Mouse (Mus musculus): Measurements from ENCODE around the gene Csad. TPM values are rescaled to one million over a fixed set of nuclear protein-coding genes. Genes with fewer than 3 reads are reported as not detected.
A peak's percentile ranks its signal among the peaks of the same experiment; 100 is the strongest.

Csad gene
- total RNA-seq, 2 experiments from 2014 or later: 14.1 to 15.6 TPM

DNA sequence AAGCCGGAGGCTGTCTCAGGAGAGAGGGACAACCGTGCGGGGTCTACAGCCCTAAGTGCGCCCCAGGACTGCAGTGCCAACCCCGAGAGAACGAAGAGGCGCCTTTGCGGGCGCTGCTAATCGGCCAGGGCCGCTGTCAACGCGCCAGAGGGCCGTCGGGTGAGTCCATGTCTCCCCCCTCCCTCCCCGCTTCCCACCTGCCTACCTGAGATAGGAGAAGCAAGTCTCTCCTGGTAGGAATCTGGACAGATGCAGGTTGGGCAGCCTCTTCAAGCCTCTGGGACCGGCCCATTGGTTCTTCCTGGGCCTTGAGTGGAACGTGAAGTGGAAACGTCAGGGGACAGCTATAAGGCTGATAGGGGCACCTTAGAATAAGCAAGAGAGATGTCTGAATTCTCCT, 59.8 kb downstream of the Csad start:
- DNase-seq: no peak
- intact Hi-C loops (cut with DNase I; ENCODE audit: low total_unique reads): no loop called here

DNA sequence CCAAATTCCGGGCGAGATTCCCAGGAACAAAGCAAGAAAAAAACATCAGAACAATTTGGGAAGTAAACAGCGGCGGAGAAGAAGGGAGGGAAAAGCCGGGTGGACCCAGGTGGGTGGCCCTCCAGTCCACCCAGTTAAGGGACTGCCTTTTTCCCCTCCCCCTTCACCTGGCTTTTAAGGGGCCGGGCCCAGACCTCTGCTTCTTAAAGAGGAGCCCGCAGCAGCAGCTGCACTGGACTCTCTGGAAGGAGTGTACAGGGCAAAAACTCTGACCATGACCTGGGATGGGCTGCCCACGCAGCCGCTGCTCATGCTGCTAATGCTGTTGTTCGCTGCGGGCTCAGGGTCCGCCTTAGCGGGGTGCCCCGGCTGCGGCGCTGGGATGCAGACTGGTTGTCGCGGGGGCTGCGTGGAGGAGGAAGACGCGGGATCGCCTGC, 60.2 kb downstream of the Csad start, which contains the start of gene Igfbp6:
TSS of gene Igfbp6 (plus strand) at position 89 of the 438 bp plus-strand sequence.
- DNase-seq: peak; percentile 50
- intact Hi-C loops (cut with DNase I; ENCODE audit: low total_unique reads): no loop called here

DNA sequence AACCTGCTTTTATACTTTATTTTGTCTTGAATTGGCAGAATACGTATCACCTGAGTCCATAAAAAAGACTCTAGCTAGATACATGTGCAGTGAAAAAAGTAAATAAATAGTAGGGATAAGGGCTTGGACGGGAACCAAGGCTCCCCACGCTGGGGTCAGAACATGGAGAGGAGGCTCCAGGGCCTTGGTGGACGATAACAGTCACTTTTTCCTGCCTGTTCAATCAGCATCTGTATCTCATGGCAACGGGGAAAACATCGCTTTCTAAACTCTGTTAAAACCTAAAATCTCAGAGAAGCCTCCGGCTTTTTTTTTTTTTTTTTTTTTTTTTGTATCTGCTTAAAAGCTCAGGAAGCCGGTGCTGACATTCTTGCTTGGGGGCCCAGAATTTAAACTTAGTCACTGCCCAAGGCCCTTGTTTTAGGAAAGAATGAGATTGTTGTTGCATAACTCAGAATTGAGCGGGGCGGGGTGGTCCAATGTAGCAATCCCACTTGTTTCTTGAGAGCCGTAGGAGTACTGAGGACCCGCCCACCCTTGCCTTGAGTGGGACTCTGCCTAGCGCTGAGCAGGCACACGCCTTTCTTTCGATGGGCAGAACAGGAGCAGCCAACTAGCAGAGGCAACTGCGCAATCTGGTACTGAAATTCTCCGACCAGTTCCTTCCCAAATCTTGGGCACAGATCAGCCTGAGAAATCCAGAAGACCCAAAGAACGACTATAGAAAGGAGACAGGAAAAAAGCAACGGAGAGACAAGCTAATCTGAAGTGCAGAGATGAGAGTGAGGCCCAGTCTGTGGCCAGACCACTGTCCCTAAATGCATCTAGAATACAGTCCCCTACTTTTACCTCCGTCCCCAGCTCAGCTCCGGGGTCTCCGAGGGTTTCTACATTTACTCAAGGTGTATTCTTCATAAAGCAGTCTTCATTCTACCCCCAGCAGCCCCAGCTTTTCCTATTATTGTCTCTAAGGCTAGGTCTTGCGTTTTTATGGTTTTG, 61.3 kb downstream of the Csad start:
- intact Hi-C loops (cut with DNase I; ENCODE audit: low total_unique reads): no loop called here
- peak; percentile 73 for DNase-seq

DNA sequence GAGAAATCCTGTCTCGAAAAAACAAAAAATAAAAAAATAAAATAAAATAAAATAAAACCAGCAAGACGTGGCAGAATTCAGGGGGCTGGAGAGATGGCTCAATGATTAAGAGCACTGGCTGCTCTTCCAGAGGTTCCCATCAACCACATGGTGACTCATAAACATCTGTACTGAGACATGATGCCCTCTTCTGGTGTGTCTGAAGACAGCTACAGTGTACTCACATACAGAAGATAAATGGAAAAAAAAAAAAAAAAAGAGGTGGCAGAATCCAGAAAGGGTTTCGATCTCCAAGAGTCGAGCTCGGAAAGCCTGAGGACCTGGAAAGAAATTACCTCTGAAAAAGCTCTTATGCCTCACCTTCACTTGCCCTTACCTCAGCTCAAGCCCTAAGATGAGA, 63.4 kb downstream of the Csad start:
- DNase-seq: no peak
- intact Hi-C loops (cut with DNase I; ENCODE audit: low total_unique reads): no loop called here

DNA sequence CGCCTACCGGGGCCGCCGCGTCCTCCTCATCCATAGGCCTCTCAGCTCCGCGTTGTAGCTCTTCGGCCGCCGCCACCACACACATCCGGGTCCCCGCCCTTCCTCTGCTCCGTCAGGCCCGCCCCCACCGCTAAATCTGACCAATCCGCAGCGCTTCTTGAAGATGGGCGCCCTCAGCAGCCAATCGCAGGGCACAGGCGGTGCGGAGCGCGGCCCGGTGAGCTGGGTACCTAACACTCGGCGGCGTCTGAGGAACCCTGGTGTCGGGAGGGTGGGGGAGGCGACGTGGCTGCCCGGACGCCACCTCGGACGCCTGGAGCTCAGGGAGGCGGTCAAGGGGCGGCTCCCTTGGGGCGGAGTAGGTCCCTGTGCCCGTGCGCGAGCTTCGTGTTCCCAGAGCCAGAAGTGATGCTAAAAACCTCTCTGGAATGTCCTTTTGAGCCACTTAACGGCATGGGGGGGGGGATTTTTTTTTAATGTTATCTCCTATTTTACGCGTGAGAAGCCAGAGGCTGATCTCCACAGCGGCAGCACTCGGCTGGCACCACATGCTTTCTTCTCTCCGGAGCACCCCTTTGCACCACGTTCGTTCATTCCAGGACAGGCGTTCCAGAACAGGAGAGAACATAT, 68.3 kb downstream of the Csad start, which contains the start of gene Spryd3:
TSS of gene Spryd3 (minus strand) at position 106 of the 630 bp plus-strand sequence.
- DNase-seq: peak; percentile 95
- intact Hi-C loops (cut with DNase I; ENCODE audit: low total_unique reads): no loop called here

DNA sequence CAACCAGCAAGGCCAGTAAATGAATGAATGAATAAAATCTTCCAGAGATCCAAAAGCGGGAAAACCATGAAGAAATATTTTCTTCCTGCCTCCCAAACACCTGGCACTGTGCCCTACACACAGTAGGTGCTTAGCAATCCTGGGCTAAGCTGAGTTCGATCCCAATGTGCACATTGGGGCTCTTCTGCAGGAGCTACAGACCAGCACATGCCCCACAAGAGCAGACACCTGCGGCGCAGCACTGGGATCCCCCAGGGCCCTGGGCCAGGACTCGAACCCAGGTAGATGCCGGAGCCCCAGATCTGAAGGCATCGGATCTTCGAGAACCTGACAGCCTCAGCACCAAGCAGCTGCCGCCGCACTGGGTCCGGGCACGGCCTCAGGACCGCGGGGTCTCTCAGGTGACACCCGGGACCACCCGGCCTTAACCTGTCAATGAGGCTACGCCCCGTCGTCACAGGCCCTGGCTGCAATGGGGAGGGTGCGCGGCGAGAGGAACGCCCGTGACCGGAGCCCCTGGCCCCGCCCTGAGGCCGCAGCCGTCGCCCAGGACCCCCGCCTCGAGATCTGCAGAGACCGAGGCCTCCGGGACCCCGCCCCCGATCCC, 68.9 kb downstream of the Csad start:
- intact Hi-C loops (cut with DNase I; ENCODE audit: low total_unique reads): no loop called here
- DNase-seq: no peak

DNA sequence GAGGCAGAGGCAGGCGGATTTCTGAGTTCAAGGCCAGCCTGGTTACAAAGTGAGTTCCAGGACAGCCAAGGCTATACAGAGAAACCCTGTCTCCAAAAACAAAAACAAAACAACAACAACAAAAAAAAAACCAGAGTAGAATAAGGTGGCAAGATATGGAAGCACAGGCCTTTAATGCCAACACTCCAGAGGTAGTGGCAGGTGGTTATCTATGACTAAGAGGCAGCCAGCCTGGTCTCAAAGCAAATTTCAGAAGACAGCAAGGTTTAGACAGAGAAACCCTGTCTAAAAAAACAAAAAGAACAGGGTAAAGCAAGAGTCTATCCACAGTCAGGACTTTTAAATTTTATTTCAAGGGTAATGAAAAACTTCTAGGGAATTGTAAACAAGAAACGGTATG, 69.8 kb downstream of the Csad start:
- DNase-seq: no peak
- intact Hi-C loops (cut with DNase I; ENCODE audit: low total_unique reads): no loop called here

DNA sequence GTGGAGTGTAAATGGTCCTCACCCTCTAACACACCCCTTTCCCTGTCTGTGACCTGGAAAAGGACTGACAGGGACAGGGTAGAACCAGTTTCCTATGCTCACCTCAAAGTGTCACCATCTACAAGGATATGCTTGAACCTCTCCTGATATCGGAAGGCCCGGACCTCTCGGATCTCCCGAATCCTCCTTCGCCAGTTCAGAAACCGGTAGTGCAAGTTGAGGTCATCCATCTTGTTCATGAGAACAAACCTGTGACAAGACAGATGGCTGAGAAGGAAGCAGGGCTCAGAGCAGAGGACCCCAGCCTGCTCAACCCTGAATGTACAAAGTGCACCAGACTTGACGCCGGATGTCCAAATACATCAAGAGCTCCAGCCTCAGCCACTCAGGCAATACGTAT, 71.2 kb downstream of the Csad start:
- DNase-seq: no peak
- intact Hi-C loops (cut with DNase I; ENCODE audit: low total_unique reads): no loop called here

Other genes starting within 250 kb of the Csad start
- gene Krt8, start 200.2 kb downstream of the Csad start, total RNA-seq (2021): under 1 TPM; 0.49 to 0.92 TPM
- gene Krt18, start 176.5 kb downstream of the Csad start, total RNA-seq (2021): 1 to 10 TPM in 1 of 2 experiments, under 1 TPM in 1; 0.42 to 1.6 TPM
- 100 to 1,000 TPM; 130 to 139 TPM for gene Eif4b, start 131.0 kb downstream of the Csad start, total RNA-seq (2021)
- gene Tns2, start 104.3 kb downstream of the Csad start, total RNA-seq (2021): 10 to 100 TPM; 29.8 to 45.6 TPM
- gene Spryd3, start 68.5 kb downstream of the Csad start, total RNA-seq (2021): 10 to 100 TPM; 10.0 to 12.0 TPM
- gene Igfbp6, start 60.4 kb downstream of the Csad start, total RNA-seq (2021): 10 to 100 TPM; 65.6 to 80.6 TPM
- under 1 TPM in 1 of 2 experiments, not detected in 1; 0.13 TPM for gene Soat2, start 54.2 kb downstream of the Csad start, total RNA-seq (2021)
- gene Zfp740, start 1.5 kb downstream of the Csad start, total RNA-seq (2021): 10 to 100 TPM; 27.6 to 30.5 TPM
- gene Itgb7, start 27.2 kb upstream of the Csad start, total RNA-seq (2021): 1 to 10 TPM; 1.0 to 1.1 TPM
- gene Rarg, start 52.8 kb upstream of the Csad start, total RNA-seq (2021): 10 to 100 TPM; 12.9 to 13.2 TPM
- not detected for gene Gm9918, start 65.8 kb upstream of the Csad start, total RNA-seq (2021)
- gene Mfsd5, start 74.7 kb upstream of the Csad start, total RNA-seq (2021): 10 to 100 TPM; 14.5 to 14.9 TPM
- 1 to 10 TPM; 1.1 to 4.1 TPM for gene Espl1, start 91.5 kb upstream of the Csad start, total RNA-seq (2021)
- gene Pfdn5, start 121.4 kb upstream of the Csad start, total RNA-seq (2021): 100 to 1,000 TPM; 212 to 228 TPM
- gene Myg1, start 127.0 kb upstream of the Csad start, total RNA-seq (2021): 10 to 100 TPM; 17.6 to 19.0 TPM
- gene Aaas, start 146.0 kb upstream of the Csad start, total RNA-seq (2021): 1 to 10 TPM; 7.2 to 8.4 TPM
- gene Sp7, start 162.5 kb upstream of the Csad start, total RNA-seq (2021): under 1 TPM; 0.11 to 0.14 TPM
- 10 to 100 TPM; 27.5 to 31.2 TPM for gene Sp1, start 201.4 kb upstream of the Csad start, total RNA-seq (2021)
- gene Amhr2, start 240.6 kb upstream of the Csad start, total RNA-seq (2021): 1 to 10 TPM; 4.5 to 5.0 TPM